Mouse (Mus musculus) ES-E14 (cell line): ENCODE data around the gene Osr1.

Experiments
- CHD2 ChIP-seq: IDR thresholded peaks from 2 replicates; pipeline ENCODE4 v1.6.1; 2014; ENCODE audit warnings: mild to moderate bottlenecking, low read depth, low read length, inconsistent platforms
- HCFC1 ChIP-seq: IDR thresholded peaks from 2 replicates; pipeline ENCODE4 v1.6.1; 2012; ENCODE audit warnings: low read length, inconsistent platforms, borderline replicate concordance; ENCODE audit not compliant: insufficient read depth
- MAFK ChIP-seq: IDR thresholded peaks from 2 replicates; pipeline ENCODE4 v1.6.1; 2014; ENCODE audit warnings: mild to moderate bottlenecking, low read depth, low read length, inconsistent platforms; ENCODE audit not compliant: insufficient read depth
- ZC3H11A ChIP-seq: IDR thresholded peaks from 2 replicates; pipeline ENCODE4 v1.6.1; 2012; ENCODE audit warnings: low read depth, mild to moderate bottlenecking, inconsistent platforms, low read length, borderline replicate concordance
- ZNF384 ChIP-seq: IDR thresholded peaks from 2 replicates; pipeline ENCODE4 v1.6.1; 2012; ENCODE audit warnings: low read depth, low read length, inconsistent platforms

DNA sequence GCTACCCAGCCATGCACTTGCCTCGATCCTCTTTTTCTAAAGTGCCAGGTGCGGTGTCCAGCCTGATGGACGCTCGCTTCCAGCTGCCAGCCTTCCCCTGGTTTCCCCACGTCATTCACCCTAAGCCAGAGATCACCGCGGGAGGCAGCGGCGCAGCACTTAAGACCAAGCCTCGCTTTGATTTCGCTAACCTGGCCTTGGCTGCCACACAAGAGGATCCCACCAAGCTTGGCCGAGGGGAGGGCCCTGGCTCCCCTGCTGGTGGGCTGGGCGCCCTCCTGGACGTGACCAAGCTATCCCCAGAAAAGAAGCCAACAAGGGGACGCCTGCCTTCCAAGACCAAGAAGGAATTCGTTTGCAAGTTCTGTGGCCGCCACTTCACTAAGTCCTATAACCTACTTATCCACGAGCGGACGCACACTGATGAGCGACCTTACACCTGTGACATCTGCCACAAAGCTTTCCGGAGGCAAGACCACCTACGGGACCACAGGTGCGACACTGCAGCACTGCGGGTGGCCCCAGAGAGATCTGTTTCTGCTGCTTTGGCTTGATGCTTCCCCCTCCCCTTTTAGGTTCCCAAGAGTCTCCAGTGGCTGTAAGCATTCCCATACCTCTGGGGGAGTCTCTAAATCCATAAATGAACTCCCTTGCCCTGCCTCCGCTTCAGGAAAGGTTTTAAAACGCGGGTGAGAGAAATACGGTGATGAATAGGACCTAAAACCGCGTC lies 9.6 kb downstream of the Osr1 start:
- TF ChIP-seq CHD2, result no peak
- TF ChIP-seq HCFC1, result no peak
- TF ChIP-seq MAFK, result no peak
- TF ChIP-seq ZC3H11A, result no peak
- TF ChIP-seq ZNF384, result no peak
